15 mouse cellular contexts compared by ENCODE assay signal in the genomic region with DNA sequence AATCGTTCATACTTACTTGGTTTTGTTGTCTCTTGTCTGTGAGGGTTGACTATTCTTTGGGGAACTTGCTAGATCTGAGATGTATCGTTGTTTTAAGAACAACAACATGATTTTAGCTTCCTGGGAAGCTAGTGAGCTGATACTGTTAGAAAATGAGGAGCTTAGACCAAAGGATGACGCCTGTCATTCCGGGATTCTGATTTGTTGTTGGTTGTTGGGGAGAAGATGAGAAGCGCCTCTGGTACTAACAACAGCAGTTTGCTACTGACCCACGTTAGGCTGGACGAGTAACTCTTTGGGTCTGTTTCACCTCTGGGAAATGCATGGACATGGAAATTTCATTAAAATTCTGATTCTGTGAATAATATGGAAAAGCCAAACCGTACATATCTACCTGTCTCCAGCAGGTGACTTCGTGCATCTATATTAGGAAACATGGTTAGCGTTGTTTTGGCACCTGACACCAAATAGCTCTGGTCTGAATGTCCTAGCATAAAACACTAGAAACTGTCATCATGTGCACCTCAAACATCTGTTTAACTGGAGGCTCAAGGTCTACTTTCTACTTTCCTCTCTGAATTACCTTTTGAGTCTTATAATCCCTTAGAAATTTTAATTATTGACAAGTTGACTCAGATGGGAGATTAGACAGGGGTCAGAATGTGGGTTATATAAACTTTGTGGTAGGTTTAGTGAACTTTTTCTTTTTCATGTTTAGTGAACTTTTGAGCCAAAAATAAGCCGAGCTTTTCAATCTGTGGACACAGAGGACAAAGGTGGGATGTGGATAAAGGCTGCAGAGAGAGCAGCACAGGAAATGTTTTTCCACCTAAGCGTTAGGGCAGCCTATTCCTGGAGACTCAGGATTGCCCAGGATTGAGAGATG. TPM values are rescaled to one million over a fixed set of nuclear protein-coding genes. Genes with fewer than 3 reads are reported as not detected.
A peak's percentile ranks its signal among the peaks of the same experiment; 100 is the strongest.
DNase-seq lines count a peak whose midpoint lies in the region; ATAC-seq and TF ChIP-seq lines count a peak whose summit lies in the region.
"Had no signal": no experiment of that assay in that cellular context is flagged by ENCODE, and none has a peak within 500 bp of the region (broad histone marks: within the 10 kb centered on the region; RNA-seq: fewer than 3 reads in every experiment).

No protein-coding gene starts in this region.

- no peak for TF ChIP-seq EP300 in stomach, postnatal 0 days (optimal IDR thresholded peaks at IDR 0.05)

- ATAC-seq in forebrain, embryonic 14.5 days, result no peak
- no peak for ATAC-seq in hindbrain, embryonic 13.5 days (ENCODE audit: low FRiP score)
- no peak for ATAC-seq in midbrain, postnatal 0 days (ENCODE audit: low FRiP score)
- ATAC-seq in erythroid progenitor cell, adult 5-6 weeks (replicated peaks; ENCODE audit: low FRiP score, poor library complexity, severe bottlenecking), result no peak
- ATAC-seq in stomach, postnatal 0 days (ENCODE audit: low FRiP score, low TSS enrichment), result no peak

- H3K4me3 ChIP-seq in forebrain, embryonic 14.5 days (ENCODE audit: low read depth, low read length), result peak overlapping the region; percentile 37
- H3K4me3 ChIP-seq in hindbrain, embryonic 13.5 days, result peak overlapping the region; percentile 46
- H3K4me3 ChIP-seq in midbrain, postnatal 0 days (ENCODE audit: low read depth, low read length), result peak overlapping the region; percentile 34; the same call in 1 of the 2 replicates
- H3K4me3 ChIP-seq in stomach, postnatal 0 days (ENCODE audit: low read depth, low read length), result no peak overlapping the region
- H3K4me3 ChIP-seq: embryonic facial prominence, embryonic 13.5 days; heart, embryonic 15.5 days; megakaryocyte, embryonic 14.5 days had no signal

- H3K9ac ChIP-seq in forebrain, embryonic 14.5 days (ENCODE audit: low read length), result peak overlapping the region; percentile 57; the same call in 1 of the 2 replicates
- peak overlapping the region; percentile 61; the same call in 1 of the 2 replicates for H3K9ac ChIP-seq in hindbrain, embryonic 13.5 days
- no peak overlapping the region for H3K9ac ChIP-seq in midbrain, postnatal 0 days (replicated peaks; ENCODE audit: low read length, poor library complexity, severe bottlenecking)
- no peak overlapping the region for H3K9ac ChIP-seq in stomach, postnatal 0 days (ENCODE audit: low read length)
- H3K9ac ChIP-seq: embryonic facial prominence, embryonic 13.5 days; heart, embryonic 15.5 days had no signal

- 81% methylated on average over 12 of the region's 12 CpGs for WGBS in forebrain, embryonic 14.5 days
- 81% methylated on average over 12 of the region's 12 CpGs for WGBS in hindbrain, embryonic 13.5 days
- WGBS in midbrain, postnatal 0 days, result 74% methylated on average over 12 of the region's 12 CpGs
- WGBS in stomach, postnatal 0 days, result 72% methylated on average over 12 of the region's 12 CpGs

- peaks cover 28% of the 10 kb centered on the region for H3K4me1 ChIP-seq in forebrain, embryonic 14.5 days (ENCODE audit: control insufficient read depth, insufficient read depth, low read length)
- peaks cover 54% of the 10 kb centered on the region for H3K4me1 ChIP-seq in hindbrain, embryonic 13.5 days (replicated peaks)
- H3K4me1 ChIP-seq in midbrain, postnatal 0 days (ENCODE audit: insufficient read depth, low read length), result no peaks in the 10 kb centered on the region
- no peaks in the 10 kb centered on the region for H3K4me1 ChIP-seq in stomach, postnatal 0 days (replicated peaks; ENCODE audit: control insufficient read depth, insufficient read depth)
- H3K4me1 ChIP-seq: embryonic facial prominence, embryonic 13.5 days had no signal

- H3K27me3 ChIP-seq in forebrain, embryonic 14.5 days (replicated peaks; ENCODE audit: control insufficient read depth, insufficient read depth, low read length), result no peaks in the 10 kb centered on the region
- no peaks in the 10 kb centered on the region for H3K27me3 ChIP-seq in hindbrain, embryonic 13.5 days
- H3K27me3 ChIP-seq in midbrain, postnatal 0 days (ENCODE audit: insufficient read depth, low read length), result no peaks in the 10 kb centered on the region
- H3K27me3 ChIP-seq in stomach, postnatal 0 days (ENCODE audit: control insufficient read depth, insufficient read depth, low read length), result no peaks in the 10 kb centered on the region

- TF ChIP-seq CTCF in midbrain, postnatal 0 days (IDR thresholded peaks at IDR 0.05), result no peak
- no peak for TF ChIP-seq CTCF in stomach, postnatal 0 days (IDR thresholded peaks at IDR 0.05; ENCODE audit: low read depth)

- peak; percentile 88 for DNase-seq in kidney, adult 9 months
- no peak for DNase-seq in kidney, postnatal 25 days
- DNase-seq in forebrain, embryonic 14.5 days (ENCODE audit: low spot score), result no peak
- no peak for DNase-seq in midbrain, postnatal 0 days (ENCODE audit: low spot score)
- DNase-seq in stomach, postnatal 0 days (ENCODE audit: low spot score), result no peak
- DNase-seq: adrenal gland, postnatal 14 days; liver; right cerebral cortex, postnatal 14 days had no signal

- H3K9me3 ChIP-seq in forebrain, embryonic 14.5 days (replicated peaks; ENCODE audit: control insufficient read depth, low read length), result no peaks in the 10 kb centered on the region
- no peaks in the 10 kb centered on the region for H3K9me3 ChIP-seq in hindbrain, embryonic 13.5 days
- H3K9me3 ChIP-seq in midbrain, postnatal 0 days (ENCODE audit: low read length), result no peaks in the 10 kb centered on the region
- H3K9me3 ChIP-seq in stomach, postnatal 0 days (ENCODE audit: control insufficient read depth, low read length), result no peaks in the 10 kb centered on the region
- H3K9me3 ChIP-seq: embryonic facial prominence, embryonic 13.5 days; heart, embryonic 15.5 days had no signal

- peak overlapping the region; percentile 22; the same call in 1 of the 2 replicates for H3K27ac ChIP-seq in forebrain, embryonic 14.5 days (ENCODE audit: low read depth, low read length)
- H3K27ac ChIP-seq in hindbrain, embryonic 13.5 days, result 0 out of 2 replicates have a peak overlapping the region, but pooled peaks have one; percentile 58
- no peak overlapping the region for H3K27ac ChIP-seq in midbrain, postnatal 0 days (ENCODE audit: low read depth, low read length)
- no peak overlapping the region for H3K27ac ChIP-seq in stomach, postnatal 0 days (replicated peaks)
- H3K27ac ChIP-seq: embryonic facial prominence, embryonic 13.5 days; heart, embryonic 15.5 days had no signal

- no peaks in the 10 kb centered on the region for H3K36me3 ChIP-seq in forebrain, embryonic 14.5 days (ENCODE audit: control insufficient read depth, insufficient read depth, low read length)
- no peaks in the 10 kb centered on the region for H3K36me3 ChIP-seq in hindbrain, embryonic 13.5 days
- no peaks in the 10 kb centered on the region for H3K36me3 ChIP-seq in midbrain, postnatal 0 days (ENCODE audit: insufficient read depth, low read length)
- H3K36me3 ChIP-seq in stomach, postnatal 0 days (ENCODE audit: control insufficient read depth, insufficient read depth, low read length), result no peaks in the 10 kb centered on the region
- H3K36me3 ChIP-seq: embryonic facial prominence, embryonic 13.5 days; heart, embryonic 15.5 days had no signal

- peak overlapping the region; percentile 59 for H3K4me2 ChIP-seq in forebrain, embryonic 14.5 days (ENCODE audit: low read length)
- H3K4me2 ChIP-seq in hindbrain, embryonic 13.5 days, result peak overlapping the region; percentile 62
- H3K4me2 ChIP-seq in midbrain, postnatal 0 days (ENCODE audit: low read depth, low read length, poor library complexity, severe bottlenecking), result peak overlapping the region; percentile 59
- H3K4me2 ChIP-seq in stomach, postnatal 0 days (replicated peaks; ENCODE audit: low read depth), result no peak overlapping the region
- H3K4me2 ChIP-seq: embryonic facial prominence, embryonic 13.5 days; heart, embryonic 15.5 days had no signal

RNA-seq across cellular contexts. Expression of gene Tmem178, which starts 2.9 kb away (rescaled TPM):
- 39.0 and 43.4 TPM in 2 replicates for polyA plus RNA-seq in forebrain, embryonic 14.5 days (2014; fragmentation: Nextera tagmentation; extraction: Ambion mirVana)
- 31.8 and 35.4 TPM in 2 replicates for polyA plus RNA-seq in hindbrain, embryonic 13.5 days (2015; fragmentation: Nextera tagmentation; extraction: Ambion mirVana)
- 21.9 and 26.5 TPM in 2 replicates for total RNA-seq in midbrain, postnatal 0 days (2014; rRNA removed)
- 18.9 and 20.1 TPM in 2 replicates for polyA plus RNA-seq in midbrain, postnatal 0 days (2015; fragmentation: Nextera tagmentation; extraction: Ambion mirVana)
- not detected in 2 replicates for total RNA-seq in erythroid progenitor cell, adult 5-6 weeks (2015; ENCODE audit: low replicate concordance)
- not detected in 2 replicates for total RNA-seq in erythroid progenitor cell, adult 5-6 weeks (2017; ENCODE audit: low replicate concordance)
- polyA plus RNA-seq in stomach, postnatal 0 days (2015; fragmentation: Nextera tagmentation; extraction: Ambion mirVana), result 1.8 and 2.0 TPM in 2 replicates
- total RNA-seq: MEL; neutrophil, adult 5-6 weeks had no signal

Comparison
In these comparisons a context has a peak if more than half of its experiments do, and no peak if none do; other contexts are left out.
1. H3K27ac ChIP-seq: peak in forebrain, embryonic 14.5 days (single experiment) and hindbrain, embryonic 13.5 days (single experiment); none in midbrain, postnatal 0 days (single experiment) and stomach, postnatal 0 days (single experiment).
2. H3K9ac ChIP-seq: peak in forebrain, embryonic 14.5 days (single experiment) and hindbrain, embryonic 13.5 days (single experiment); none in midbrain, postnatal 0 days (single experiment) and stomach, postnatal 0 days (single experiment).